Mouse (Mus musculus) thymus, adult 2 months (tissue): Measurements from ENCODE around the gene Trim31.

Source experiments
- CTCF ChIP-seq: fragments of 200-500 bp; IDR thresholded peaks from 2 replicates; pipeline ENCODE4 v1.5.1; 2012; ENCODE audit warnings: mild to moderate bottlenecking, control low read depth, low read length, moderate library complexity, borderline replicate concordance; ENCODE audit not compliant: control insufficient read depth, poor library complexity, insufficient read depth; ENCODE audit errors: extremely low read depth
- POLR2A ChIP-seq: fragments of 200-500 bp; IDR thresholded peaks from 2 replicates; pipeline ENCODE4 v1.6.1; 2012; ENCODE audit warnings: mild to moderate bottlenecking, low read length, control low read depth, moderate library complexity; ENCODE audit not compliant: control insufficient read depth, poor library complexity, insufficient read depth; ENCODE audit errors: extremely low read depth

DNA sequence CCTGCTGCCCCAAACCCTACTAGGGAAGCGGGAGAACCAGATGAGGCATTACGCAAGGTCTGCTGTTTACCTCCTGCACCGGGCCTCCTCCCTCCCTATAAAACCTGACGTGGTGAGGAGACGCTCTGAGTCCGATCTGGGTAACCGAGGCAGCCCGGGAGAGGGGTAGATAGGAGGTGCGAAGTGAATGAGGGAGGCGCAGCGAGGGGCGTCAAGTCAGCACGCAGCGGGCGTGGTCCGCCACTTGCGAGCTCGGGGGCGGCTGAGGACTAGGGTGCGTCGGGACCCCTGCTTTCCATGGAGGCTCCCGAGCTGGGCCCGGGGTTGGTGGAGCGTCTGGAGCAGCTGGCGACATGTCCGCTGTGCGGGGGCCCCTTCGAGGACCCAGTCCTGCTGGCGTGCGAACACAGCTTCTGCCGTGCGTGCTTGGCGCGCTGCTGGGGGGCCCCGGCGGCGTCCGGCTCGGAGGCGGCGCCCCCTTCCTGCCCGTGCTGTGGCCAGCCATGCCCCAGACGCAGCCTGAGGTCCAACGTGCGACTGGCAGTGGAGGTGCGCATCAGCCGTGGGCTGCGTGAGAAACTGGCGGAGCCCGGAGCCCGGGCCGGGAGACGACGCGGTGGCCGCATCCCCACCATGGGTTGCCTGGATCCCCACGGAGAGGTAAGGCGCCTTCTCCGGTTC is 45.0 kb downstream of the Trim31 start, which contains the start of gene Rnf39:
- TF ChIP-seq CTCF (no peak), POLR2A (no peak)
